Mouse (Mus musculus) hindbrain, embryonic 14.5 days (tissue): ENCODE results near the gene Card19. TPM values are rescaled to one million over a fixed set of nuclear protein-coding genes. Genes with fewer than 3 reads are reported as not detected.

Experiments
- ATAC-seq: fragments of 200-750 bp; cut with Nextera tagmentation; 2 replicates; pipeline ENCODE4 v1.8.0; 2017; ENCODE audit warnings: moderate number of reproducible peaks, mild to moderate bottlenecking, moderate TSS enrichment, moderate library complexity; ENCODE audit not compliant: low FRiP score
- DNase-seq: peaks from one replicate; pipeline ENCODE4 v3.0.0-alpha.2; 2015; ENCODE audit warnings: low spot score
- H3K27ac ChIP-seq: fragments of 300-500 bp; sonication (generic); 2 replicates; pipeline ENCODE4 v1.5.1; 2014; ENCODE audit warnings: mild to moderate bottlenecking, moderate library complexity
- H3K27me3 ChIP-seq: fragments of 300-500 bp; sonication (generic); 2 replicates; pipeline ENCODE4 v1.6.1; 2014; ENCODE audit warnings: mild to moderate bottlenecking, low read length, mixed read lengths; ENCODE audit not compliant: control insufficient read depth, insufficient read depth
- H3K36me3 ChIP-seq: fragments of 300-500 bp; sonication (generic); replicated peaks from 2 replicates; pipeline ENCODE4 v1.6.1; 2014; ENCODE audit not compliant: control insufficient read depth, insufficient read depth
- H3K4me1 ChIP-seq: fragments of 300-500 bp; sonication (generic); replicated peaks from 2 replicates; pipeline ENCODE4 v1.6.1; 2014; ENCODE audit warnings: antibody characterized with exemption, low read length, mixed read lengths; ENCODE audit not compliant: control insufficient read depth, insufficient read depth
- H3K4me2 ChIP-seq: fragments of 300-500 bp; sonication (generic); replicated peaks from 2 replicates; pipeline ENCODE4 v1.6.1; 2014; ENCODE audit warnings: mild to moderate bottlenecking, moderate library complexity
- H3K4me3 ChIP-seq: fragments of 300-500 bp; sonication (generic); replicated peaks from 2 replicates; pipeline ENCODE4 v1.5.1; 2014; ENCODE audit warnings: mild to moderate bottlenecking, low read length
- H3K9ac ChIP-seq: fragments of 300-500 bp; sonication (generic); 2 replicates; pipeline ENCODE4 v1.6.1; 2014
- H3K9me3 ChIP-seq: fragments of 300-500 bp; sonication (generic); 2 replicates; pipeline ENCODE4 v1.6.1; 2016; ENCODE audit warnings: low read length; ENCODE audit not compliant: control insufficient read depth
- WGBS: fragments of 180-500 bp; shearing (Covaris S2); extraction: QIAGEN DNeasy Blood & Tissue Kit; methylation state at CpG from one replicate; pipeline ENCODE4 v1.1.7; 2014; 5-methylcytosine and 5-hydroxymethylcytosine counted together
- polyA plus RNA-seq: library from polyadenylated mRNA; unstranded; fragments of >200 nt; fragmentation: Nextera tagmentation; extraction: Ambion mirVana; gene quantifications from 2 replicates; pipeline ENCODE4 v1.2.1, GENCODE M21; 2014

Gene Card19
- polyA plus RNA-seq, 1 experiment from 2014 or later = 37.0 TPM

GRCm38 (mm10) chr13:49234711-49235110, 18.9 kb upstream of the Card19 start:
- no peaks in the 10 kb centered on the region for H3K4me1 ChIP-seq
- H3K4me3 ChIP-seq = no peak overlapping the region
- no peak overlapping the region for H3K4me2 ChIP-seq
- ATAC-seq (no peak), DNase-seq (no peak)
- H3K9ac ChIP-seq = no peak overlapping the region
- WGBS = 99% methylated on average over 4 of the region's 4 CpGs
- no peaks in the 10 kb centered on the region for H3K36me3 ChIP-seq
- H3K27me3 ChIP-seq = no peaks in the 10 kb centered on the region
- H3K9me3 ChIP-seq = no peaks in the 10 kb centered on the region
- no peak overlapping the region for H3K27ac ChIP-seq

GRCm38 (mm10) chr13:49233792-49234572, 18.1 kb upstream of the Card19 start:
- Histone ChIP-seq H3K27me3 (no peaks in the 10 kb centered on the region), H3K9me3 (no peaks in the 10 kb centered on the region), H3K9ac (no peak overlapping the region), H3K4me3 (no peak overlapping the region), H3K4me2 (no peak overlapping the region), H3K4me1 (no peaks in the 10 kb centered on the region), H3K27ac (no peak overlapping the region), H3K36me3 (no peaks in the 10 kb centered on the region)
- 89% methylated on average over 8 of the region's 8 CpGs for WGBS
- ATAC-seq = no peak
- DNase-seq = no peak

DNA sequence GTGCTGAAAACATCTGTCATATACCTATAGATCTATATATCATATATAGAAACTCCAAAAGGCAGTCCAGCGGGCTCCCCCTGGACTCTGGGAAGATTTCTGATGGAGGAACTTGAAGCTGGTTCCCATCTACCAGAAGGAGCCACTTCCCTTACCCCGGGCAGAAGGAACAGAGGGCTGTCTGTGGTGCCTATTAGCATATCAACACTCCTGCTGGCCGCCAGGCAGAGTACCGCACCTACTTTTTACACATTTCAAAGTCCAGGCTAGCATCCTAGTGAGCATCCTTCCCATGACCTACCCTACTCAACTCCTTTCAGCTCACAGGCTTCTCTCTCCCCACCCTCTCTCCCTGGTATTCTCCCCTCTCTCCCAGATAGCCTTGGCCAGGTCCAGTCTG, 9.8 kb upstream of the Card19 start:
- H3K36me3 ChIP-seq = no peaks in the 10 kb centered on the region

GRCm38 (mm10) chr13:49225159-49225558, 9.3 kb upstream of the Card19 start:
- H3K27me3 ChIP-seq = no peaks in the 10 kb centered on the region
- no peak overlapping the region for H3K4me3 ChIP-seq
- H3K36me3 ChIP-seq = no peaks in the 10 kb centered on the region
- no peak for DNase-seq
- H3K4me2 ChIP-seq = no peak overlapping the region
- 56% methylated on average over 3 of the region's 3 CpGs for WGBS
- ATAC-seq = no peak
- H3K9me3 ChIP-seq = no peaks in the 10 kb centered on the region
- no peak overlapping the region for H3K27ac ChIP-seq
- H3K9ac ChIP-seq = no peak overlapping the region
- no peaks in the 10 kb centered on the region for H3K4me1 ChIP-seq

More for the DNA sequence above, 9.8 kb upstream of the Card19 start:
- Histone ChIP-seq H3K27me3 (no peaks in the 10 kb centered on the region), H3K4me2 (no peak overlapping the region), H3K4me3 (no peak overlapping the region), H3K27ac (no peak overlapping the region), H3K9me3 (no peaks in the 10 kb centered on the region), H3K4me1 (no peaks in the 10 kb centered on the region), H3K9ac (no peak overlapping the region)
- WGBS = 17% methylated on average over 4 of the region's 4 CpGs
- ATAC-seq (no peak), DNase-seq (no peak)

- Histone ChIP-seq H3K9me3 (no peaks in the 10 kb centered on the region), H3K4me3 (no peak overlapping the region), H3K36me3 (no peaks in the 10 kb centered on the region), H3K4me2 (no peak overlapping the region), H3K9ac (no peak overlapping the region), H3K4me1 (no peaks in the 10 kb centered on the region), H3K27ac (no peak overlapping the region), H3K27me3 (no peaks in the 10 kb centered on the region)
- ATAC-seq (no peak), DNase-seq (no peak)
- 21% methylated on average over 6 of the region's 6 CpGs for WGBS
Observed at GRCm38 (mm10) chr13:49224729-49225128, 8.9 kb upstream of the Card19 start.

DNA sequence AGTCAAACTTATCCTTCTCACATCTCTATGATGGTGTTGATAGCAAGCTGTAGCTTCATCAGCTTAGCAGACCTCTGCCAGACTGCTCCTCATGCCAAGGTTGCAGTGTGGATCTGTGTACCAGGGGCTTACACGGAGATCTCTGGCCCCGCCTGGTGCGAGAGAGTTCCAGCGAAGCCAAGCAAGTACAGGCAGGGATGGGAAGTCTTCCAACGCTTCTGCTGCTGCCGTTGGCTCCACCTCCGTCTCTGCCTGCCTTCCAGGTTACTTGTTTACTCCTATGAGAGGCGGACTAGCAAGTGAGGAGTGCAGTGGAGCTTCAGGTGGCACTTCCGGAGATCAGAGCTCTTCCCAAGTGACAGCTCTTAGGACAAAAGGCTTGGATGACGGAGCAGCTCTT, 8.5 kb upstream of the Card19 start:
- Histone ChIP-seq H3K4me2 (no peak overlapping the region), H3K27ac (no peak overlapping the region), H3K9me3 (no peaks in the 10 kb centered on the region), H3K4me3 (no peak overlapping the region), H3K4me1 (no peaks in the 10 kb centered on the region), H3K27me3 (no peaks in the 10 kb centered on the region), H3K9ac (no peak overlapping the region), H3K36me3 (no peaks in the 10 kb centered on the region)
- no peak for DNase-seq
- ATAC-seq = no peak
- 21% methylated on average over 10 of the region's 10 CpGs for WGBS

- WGBS = 15% methylated on average over 5 of the region's 5 CpGs
- Histone ChIP-seq H3K4me2 (no peak overlapping the region), H3K4me1 (peaks cover 7% of the 10 kb centered on the region; the same call in 1 of the 2 replicates), H3K9ac (no peak overlapping the region), H3K4me3 (no peak overlapping the region), H3K9me3 (no peaks in the 10 kb centered on the region), H3K36me3 (no peaks in the 10 kb centered on the region), H3K27me3 (no peaks in the 10 kb centered on the region), H3K27ac (no peak overlapping the region)
- ATAC-seq (no peak), DNase-seq (no peak)
Observed at GRCm38 (mm10) chr13:49220912-49221311, 5.1 kb upstream of the Card19 start.

- no peak overlapping the region for H3K4me3 ChIP-seq
- no peak overlapping the region for H3K9ac ChIP-seq
- no peaks in the 10 kb centered on the region for H3K27me3 ChIP-seq
- H3K4me2 ChIP-seq = no peak overlapping the region
- DNase-seq = no peak
- H3K9me3 ChIP-seq = no peaks in the 10 kb centered on the region
- no peaks in the 10 kb centered on the region for H3K36me3 ChIP-seq
- ATAC-seq = no peak
- H3K4me1 ChIP-seq = peaks cover 17% of the 10 kb centered on the region; the same call in 1 of the 2 replicates
- 94% methylated on average over 4 of the region's 4 CpGs for WGBS
- H3K27ac ChIP-seq = no peak overlapping the region
Observed at GRCm38 (mm10) chr13:49219367-49219766, 3.5 kb upstream of the Card19 start.

- H3K4me2 ChIP-seq = no peak overlapping the region
- no peaks in the 10 kb centered on the region for H3K9me3 ChIP-seq
- ATAC-seq (no peak), DNase-seq (no peak)
- no peaks in the 10 kb centered on the region for H3K36me3 ChIP-seq
- H3K27me3 ChIP-seq = no peaks in the 10 kb centered on the region
- WGBS = 46% methylated on average over 3 of the region's 3 CpGs
- H3K27ac ChIP-seq = no peak overlapping the region
- H3K4me3 ChIP-seq = no peak overlapping the region
- H3K9ac ChIP-seq = no peak overlapping the region
- peaks cover 21% of the 10 kb centered on the region for H3K4me1 ChIP-seq
Observed at GRCm38 (mm10) chr13:49218651-49219050, 2.8 kb upstream of the Card19 start.
